Mouse (Mus musculus) ES-E14 (cell line): Measurements from ENCODE around the gene Akap12. TPM values are rescaled to one million over a fixed set of nuclear protein-coding genes. Genes with fewer than 3 reads are reported as not detected.

ENCODE experiments used
- DNase-seq: peaks from one replicate; pipeline ENCODE4 v3.0.0-alpha.2; 2013; ENCODE audit warnings: low read depth, low spot score
- H3K27ac ChIP-seq: 2 replicates; pipeline ENCODE4 v1.5.1; 2012; ENCODE audit warnings: low read depth, mild to moderate bottlenecking, low read length, moderate library complexity, mixed read lengths; ENCODE audit not compliant: poor library complexity, insufficient read depth, severe bottlenecking
- H3K36me3 ChIP-seq: 2 replicates; pipeline ENCODE4 v1.6.1; 2012; ENCODE audit warnings: mild to moderate bottlenecking, low read length, moderate library complexity, mixed read lengths; ENCODE audit not compliant: control insufficient read depth, poor library complexity, insufficient read depth, severe bottlenecking
- H3K4me1 ChIP-seq, 2 experiments: fragments of 150-350 bp in 1 of 2; sonication (generic) in 1 of 2; 2 replicates each; pipeline ENCODE4 v1.6.1; 2012; ENCODE audit warnings: low read length in 2 of 2, mild to moderate bottlenecking in 1 of 2, mixed read lengths in 1 of 2; ENCODE audit not compliant: control insufficient read depth in 2 of 2, insufficient read depth in 2 of 2, poor library complexity in 1 of 2
- H3K4me3 ChIP-seq, 2 experiments: fragments of 150-350 bp in 1 of 2; sonication (generic) in 1 of 2; 2 replicates each; pipeline ENCODE4 v1.5.1; 2012; ENCODE audit warnings: low read length in 2 of 2, low read depth in 1 of 2, mild to moderate bottlenecking in 1 of 2, mixed read lengths in 1 of 2; ENCODE audit not compliant: insufficient read depth in 1 of 2, poor library complexity in 1 of 2, severe bottlenecking in 1 of 2
- H3K9ac ChIP-seq: 2 replicates; pipeline ENCODE4 v1.6.1; 2012; ENCODE audit warnings: low read depth, mild to moderate bottlenecking, low read length, mixed read lengths; ENCODE audit not compliant: poor library complexity, insufficient read depth, severe bottlenecking
- H3K9me3 ChIP-seq: fragments of 150-350 bp; sonication (generic); 2 replicates; pipeline ENCODE4 v1.6.1; 2012; ENCODE audit warnings: low read depth, mild to moderate bottlenecking, low read length; ENCODE audit not compliant: control insufficient read depth, insufficient read depth
- CHD2 ChIP-seq: IDR thresholded peaks from 2 replicates; pipeline ENCODE4 v1.6.1; 2014; ENCODE audit warnings: mild to moderate bottlenecking, low read depth, low read length, inconsistent platforms
- HCFC1 ChIP-seq: IDR thresholded peaks from 2 replicates; pipeline ENCODE4 v1.6.1; 2012; ENCODE audit warnings: low read length, inconsistent platforms, borderline replicate concordance; ENCODE audit not compliant: insufficient read depth
- MAFK ChIP-seq: IDR thresholded peaks from 2 replicates; pipeline ENCODE4 v1.6.1; 2014; ENCODE audit warnings: mild to moderate bottlenecking, low read depth, low read length, inconsistent platforms; ENCODE audit not compliant: insufficient read depth
- ZC3H11A ChIP-seq: IDR thresholded peaks from 2 replicates; pipeline ENCODE4 v1.6.1; 2012; ENCODE audit warnings: low read depth, mild to moderate bottlenecking, inconsistent platforms, low read length, borderline replicate concordance
- ZNF384 ChIP-seq: IDR thresholded peaks from 2 replicates; pipeline ENCODE4 v1.6.1; 2012; ENCODE audit warnings: low read depth, low read length, inconsistent platforms
- in situ Hi-C, 2 experiments: fragments of 600-800 bp; cut with MboI; formaldehyde crosslinking; loops; one replicate each; pipeline ENCODE4 v1.15.1; 2025; ENCODE audit warnings: low sequenced_read_pairs in 2 of 2, inconsistent platforms in 1 of 2; ENCODE audit not compliant: unreplicated experiment in 2 of 2
- total RNA-seq: library from RNA; depleted of rRNA; stranded (reverse); fragments of 300-350 nt; gene quantifications from 2 replicates; pipeline ENCODE4 v1.2.3, GENCODE M21; 2012

Gene Akap12
- total RNA-seq, 1 experiment = 346 TPM

- no peak overlapping the region for H3K27ac ChIP-seq
- peaks cover 0 to 10% of the 10 kb centered on the region in 2 experiments; a peak in 2 of 4 replicates for H3K4me1 ChIP-seq
- H3K9ac ChIP-seq = no peak overlapping the region
- H3K36me3 ChIP-seq = peaks cover 60% of the 10 kb centered on the region
- no peaks in the 10 kb centered on the region for H3K9me3 ChIP-seq
- in situ Hi-C loops = no loop called here
- peak overlapping the region in 1 of 2 experiments; percentile 37; a peak in 1 of 4 replicates for H3K4me3 ChIP-seq
- no peak for DNase-seq
- TF ChIP-seq CHD2 (no peak), ZNF384 (no peak), ZC3H11A (no peak), MAFK (no peak), HCFC1 (no peak)
Measured at GRCm38 (mm10) chr10:4354371-4355260, 88.4 kb downstream of the Akap12 start.

- H3K4me3 ChIP-seq = no peak overlapping the region
- in situ Hi-C loops = no loop called here
- H3K9ac ChIP-seq = no peak overlapping the region
- no peaks in the 10 kb centered on the region for H3K9me3 ChIP-seq
- no peak for DNase-seq
- TF ChIP-seq ZC3H11A = no peak
- TF ChIP-seq ZNF384 = no peak
- no peak for TF ChIP-seq MAFK
- TF ChIP-seq CHD2 = no peak
- TF ChIP-seq HCFC1 = no peak
- H3K36me3 ChIP-seq = peaks cover 61% of the 10 kb centered on the region
- H3K4me1 ChIP-seq = peaks cover 0 to 10% of the 10 kb centered on the region in 2 experiments; a peak in 2 of 4 replicates
- no peak overlapping the region for H3K27ac ChIP-seq
Measured at GRCm38 (mm10) chr10:4355882-4356451, 89.8 kb downstream of the Akap12 start.

- no peaks in the 10 kb centered on the region for H3K9me3 ChIP-seq
- peaks cover 61% of the 10 kb centered on the region for H3K36me3 ChIP-seq
- no peak overlapping the region for H3K9ac ChIP-seq
- in situ Hi-C loops = no loop called here
- H3K4me3 ChIP-seq = no peak overlapping the region
- H3K4me1 ChIP-seq = peaks cover 0 to 10% of the 10 kb centered on the region in 2 experiments; a peak in 2 of 4 replicates
- TF ChIP-seq MAFK = no peak
- no peak for DNase-seq
- H3K27ac ChIP-seq = no peak overlapping the region
Measured at GRCm38 (mm10) chr10:4356640-4357039, 90.5 kb downstream of the Akap12 start.

- Histone ChIP-seq H3K9ac (no peak overlapping the region), H3K4me1 (peaks cover 0 to 10% of the 10 kb centered on the region in 2 experiments; a peak in 2 of 4 replicates), H3K36me3 (peaks cover 59% of the 10 kb centered on the region), H3K4me3 (no peak overlapping the region), H3K9me3 (no peaks in the 10 kb centered on the region), H3K27ac (no peak overlapping the region)
- in situ Hi-C loops = no loop called here
- TF ChIP-seq CHD2 = no peak
- TF ChIP-seq ZC3H11A = no peak
- TF ChIP-seq ZNF384 = no peak
- no peak for TF ChIP-seq HCFC1
- no peak for TF ChIP-seq MAFK
- no peak for DNase-seq
Measured at GRCm38 (mm10) chr10:4357435-4357834, 91.3 kb downstream of the Akap12 start.
